Mouse (Mus musculus): ENCODE results near the gene Mfrp. TPM values are rescaled to one million over a fixed set of nuclear protein-coding genes. Genes with fewer than 3 reads are reported as not detected.

The Mfrp gene
- 0.09 and 0.11 TPM in 2 replicates for polyA plus RNA-seq (2014; fragmentation: Nextera tagmentation; extraction: Ambion mirVana)

GRCm38 (mm10) chr9:44101490-44101889, at the start of gene Mfrp:
Gene Mfrp (plus strand): TSS chr9:44101729.
- no peaks in the 10 kb centered on the region for H3K9me3 ChIP-seq (ENCODE audit: control insufficient read depth, low read length)
- no peak for ATAC-seq (ENCODE audit: low FRiP score, low TSS enrichment)
- WGBS = 28% methylated on average over 9 of the region's 9 CpGs

GRCm38 (mm10) chr9:44052855-44053254, 48.7 kb upstream of the Mfrp start:
- no peak overlapping the region for H3K9ac ChIP-seq (replicated peaks; ENCODE audit: low read length)
- H3K27me3 ChIP-seq (ENCODE audit: control insufficient read depth, insufficient read depth, low read length) = no peaks in the 10 kb centered on the region
- no peak for ATAC-seq (ENCODE audit: low FRiP score, low TSS enrichment)
- H3K27ac ChIP-seq (replicated peaks; ENCODE audit: low read depth, low read length) = no peak overlapping the region
- no peaks in the 10 kb centered on the region for H3K9me3 ChIP-seq (ENCODE audit: control insufficient read depth, low read length)
- no peaks in the 10 kb centered on the region for H3K36me3 ChIP-seq (ENCODE audit: control insufficient read depth, insufficient read depth, low read length)
- no peak overlapping the region for H3K4me2 ChIP-seq (ENCODE audit: low read length)
- H3K4me3 ChIP-seq (replicated peaks; ENCODE audit: low read depth, low read length) = no peak overlapping the region
- DNase-seq = no peak
- H3K4me1 ChIP-seq (ENCODE audit: control insufficient read depth, insufficient read depth, low read length) = no peaks in the 10 kb centered on the region
- 65% methylated on average over 3 of the region's 3 CpGs for WGBS

More at GRCm38 (mm10) chr9:44101490-44101889, at the start of gene Mfrp:
- H3K27me3 ChIP-seq (ENCODE audit: control insufficient read depth, insufficient read depth, low read length) = no peaks in the 10 kb centered on the region
- no peak for DNase-seq
- H3K9ac ChIP-seq (replicated peaks; ENCODE audit: low read length) = 0 out of 2 replicates have a peak within 1 kb of the TSS, but pooled peaks have one; percentile 12
- no peak within 1 kb of the TSS for H3K4me3 ChIP-seq (replicated peaks; ENCODE audit: low read depth, low read length)
- H3K36me3 ChIP-seq (ENCODE audit: control insufficient read depth, insufficient read depth, low read length) = no peaks in the 10 kb centered on the region; the same call in 1 of the 2 replicates
- H3K4me1 ChIP-seq (ENCODE audit: control insufficient read depth, insufficient read depth, low read length) = 0 out of 2 replicates have a peak, but pooled peaks cover 4% of the 10 kb centered on the region
- H3K27ac ChIP-seq (replicated peaks; ENCODE audit: low read depth, low read length) = no peak within 1 kb of the TSS
- H3K4me2 ChIP-seq (ENCODE audit: low read length) = no peak within 1 kb of the TSS

- ATAC-seq (ENCODE audit: low FRiP score, low TSS enrichment) (no peak), DNase-seq (no peak)
- no peak overlapping the region for H3K9ac ChIP-seq (replicated peaks; ENCODE audit: low read length)
- no peaks in the 10 kb centered on the region for H3K4me1 ChIP-seq (ENCODE audit: control insufficient read depth, insufficient read depth, low read length)
- H3K4me2 ChIP-seq (ENCODE audit: low read length) = no peak overlapping the region
- WGBS = 76% methylated on average over 1 of the region's 1 CpGs
- H3K27me3 ChIP-seq (ENCODE audit: control insufficient read depth, insufficient read depth, low read length) = no peaks in the 10 kb centered on the region
- no peak overlapping the region for H3K27ac ChIP-seq (replicated peaks; ENCODE audit: low read depth, low read length)
- H3K9me3 ChIP-seq (ENCODE audit: control insufficient read depth, low read length) = no peaks in the 10 kb centered on the region
- H3K36me3 ChIP-seq (ENCODE audit: control insufficient read depth, insufficient read depth, low read length) = no peaks in the 10 kb centered on the region
- no peak overlapping the region for H3K4me3 ChIP-seq (replicated peaks; ENCODE audit: low read depth, low read length)
Observed at GRCm38 (mm10) chr9:44053936-44054335, 47.6 kb upstream of the Mfrp start.

- Histone ChIP-seq H3K27ac (replicated peaks; ENCODE audit: low read depth, low read length) (no peak overlapping the region), H3K9ac (replicated peaks; ENCODE audit: low read length) (no peak overlapping the region), H3K4me2 (ENCODE audit: low read length) (no peak overlapping the region), H3K9me3 (ENCODE audit: control insufficient read depth, low read length) (no peaks in the 10 kb centered on the region), H3K4me3 (replicated peaks; ENCODE audit: low read depth, low read length) (no peak overlapping the region), H3K4me1 (ENCODE audit: control insufficient read depth, insufficient read depth, low read length) (no peaks in the 10 kb centered on the region), H3K36me3 (ENCODE audit: control insufficient read depth, insufficient read depth, low read length) (no peaks in the 10 kb centered on the region), H3K27me3 (ENCODE audit: control insufficient read depth, insufficient read depth, low read length) (no peaks in the 10 kb centered on the region)
- ATAC-seq (ENCODE audit: low FRiP score, low TSS enrichment) = no peak
- no peak for DNase-seq
- WGBS = 87% methylated on average over 6 of the region's 6 CpGs
Observed at GRCm38 (mm10) chr9:44058606-44059005, 42.9 kb upstream of the Mfrp start.

- Histone ChIP-seq H3K36me3 (ENCODE audit: control insufficient read depth, insufficient read depth, low read length) (no peaks in the 10 kb centered on the region), H3K9me3 (ENCODE audit: control insufficient read depth, low read length) (no peaks in the 10 kb centered on the region), H3K4me3 (replicated peaks; ENCODE audit: low read depth, low read length) (no peak overlapping the region), H3K27me3 (ENCODE audit: control insufficient read depth, insufficient read depth, low read length) (no peaks in the 10 kb centered on the region; the same call in 1 of the 2 replicates), H3K4me2 (ENCODE audit: low read length) (no peak overlapping the region), H3K4me1 (ENCODE audit: control insufficient read depth, insufficient read depth, low read length) (0 out of 2 replicates have a peak, but pooled peaks cover 4% of the 10 kb centered on the region), H3K27ac (replicated peaks; ENCODE audit: low read depth, low read length) (no peak overlapping the region), H3K9ac (replicated peaks; ENCODE audit: low read length) (no peak overlapping the region)
- DNase-seq (no peak), ATAC-seq (ENCODE audit: low FRiP score, low TSS enrichment) (no peak)
- 38% methylated on average over 1 of the region's 1 CpGs for WGBS
Observed at GRCm38 (mm10) chr9:44065177-44065576, 36.4 kb upstream of the Mfrp start.

- Histone ChIP-seq H3K4me2 (ENCODE audit: low read length) (peak within 1 kb of the TSS; percentile 78), H3K9ac (replicated peaks; ENCODE audit: low read length) (peak within 1 kb of the TSS; percentile 51), H3K27ac (replicated peaks; ENCODE audit: low read depth, low read length) (no peak within 1 kb of the TSS), H3K4me3 (replicated peaks; ENCODE audit: low read depth, low read length) (peak within 1 kb of the TSS; percentile 47), H3K36me3 (ENCODE audit: control insufficient read depth, insufficient read depth, low read length) (no peaks in the 10 kb centered on the region), H3K27me3 (ENCODE audit: control insufficient read depth, insufficient read depth, low read length) (no peaks in the 10 kb centered on the region; the same call in 1 of the 2 replicates), H3K9me3 (ENCODE audit: control insufficient read depth, low read length) (no peaks in the 10 kb centered on the region), H3K4me1 (ENCODE audit: control insufficient read depth, insufficient read depth, low read length) (peaks cover 8% of the 10 kb centered on the region; the same call in 1 of the 2 replicates)
- WGBS = under 1% methylated on average over 38 of the region's 38 CpGs
- ATAC-seq (ENCODE audit: low FRiP score, low TSS enrichment) = peak; percentile 97
- DNase-seq = peak; percentile 99
Observed at GRCm38 (mm10) chr9:44066785-44067225, 34.7 kb upstream of the Mfrp start, which contains the start of gene Usp2. Gene Usp2 (plus strand): TSS chr9:44067021.

- WGBS = 10% methylated on average over 15 of the region's 15 CpGs
- DNase-seq = no peak
- peak overlapping the region; percentile 51 for H3K9ac ChIP-seq (replicated peaks; ENCODE audit: low read length)
Observed at GRCm38 (mm10) chr9:44067241-44067959, 34.1 kb upstream of the Mfrp start.

GRCm38 (mm10) chr9:44067960-44068330, 33.6 kb upstream of the Mfrp start:
- H3K4me1 ChIP-seq (ENCODE audit: control insufficient read depth, insufficient read depth, low read length) = peaks cover 19% of the 10 kb centered on the region
- no peak overlapping the region for H3K9ac ChIP-seq (replicated peaks; ENCODE audit: low read length)
- ATAC-seq (ENCODE audit: low FRiP score, low TSS enrichment) (no peak), DNase-seq (no peak)
- H3K36me3 ChIP-seq (ENCODE audit: control insufficient read depth, insufficient read depth, low read length) = no peaks in the 10 kb centered on the region
- no peaks in the 10 kb centered on the region for H3K9me3 ChIP-seq (ENCODE audit: control insufficient read depth, low read length)
- H3K4me3 ChIP-seq (replicated peaks; ENCODE audit: low read depth, low read length) = no peak overlapping the region
- no peaks in the 10 kb centered on the region; the same call in 1 of the 2 replicates for H3K27me3 ChIP-seq (ENCODE audit: control insufficient read depth, insufficient read depth, low read length)
- H3K27ac ChIP-seq (replicated peaks; ENCODE audit: low read depth, low read length) = no peak overlapping the region
- 85% methylated on average over 6 of the region's 6 CpGs for WGBS
- H3K4me2 ChIP-seq (ENCODE audit: low read length) = no peak overlapping the region

More at GRCm38 (mm10) chr9:44067241-44067959, 34.1 kb upstream of the Mfrp start:
- no peaks in the 10 kb centered on the region for H3K36me3 ChIP-seq (ENCODE audit: control insufficient read depth, insufficient read depth, low read length)
- peak; percentile 43 for ATAC-seq (ENCODE audit: low FRiP score, low TSS enrichment)
- no peak overlapping the region for H3K27ac ChIP-seq (replicated peaks; ENCODE audit: low read depth, low read length)
- H3K27me3 ChIP-seq (ENCODE audit: control insufficient read depth, insufficient read depth, low read length) = no peaks in the 10 kb centered on the region; the same call in 1 of the 2 replicates
- H3K4me1 ChIP-seq (ENCODE audit: control insufficient read depth, insufficient read depth, low read length) = peaks cover 13% of the 10 kb centered on the region
- H3K4me3 ChIP-seq (replicated peaks; ENCODE audit: low read depth, low read length) = peak overlapping the region; percentile 47
- peak overlapping the region; percentile 78 for H3K4me2 ChIP-seq (ENCODE audit: low read length)
- no peaks in the 10 kb centered on the region for H3K9me3 ChIP-seq (ENCODE audit: control insufficient read depth, low read length)

- no peak overlapping the region for H3K4me2 ChIP-seq (ENCODE audit: low read length)
- no peak overlapping the region for H3K4me3 ChIP-seq (replicated peaks; ENCODE audit: low read depth, low read length)
- no peak for DNase-seq
- no peak overlapping the region for H3K9ac ChIP-seq (replicated peaks; ENCODE audit: low read length)
- no peaks in the 10 kb centered on the region for H3K36me3 ChIP-seq (ENCODE audit: control insufficient read depth, insufficient read depth, low read length)
- 31% methylated on average over 7 of the region's 7 CpGs for WGBS
- peaks cover 24% of the 10 kb centered on the region for H3K4me1 ChIP-seq (ENCODE audit: control insufficient read depth, insufficient read depth, low read length)
- no peaks in the 10 kb centered on the region; the same call in 1 of the 2 replicates for H3K27me3 ChIP-seq (ENCODE audit: control insufficient read depth, insufficient read depth, low read length)
- H3K27ac ChIP-seq (replicated peaks; ENCODE audit: low read depth, low read length) = no peak overlapping the region
- no peaks in the 10 kb centered on the region for H3K9me3 ChIP-seq (ENCODE audit: control insufficient read depth, low read length)
- no peak for ATAC-seq (ENCODE audit: low FRiP score, low TSS enrichment)
Observed at GRCm38 (mm10) chr9:44069252-44069651, 32.3 kb upstream of the Mfrp start.

Measured in midbrain, embryonic 14.5 days (tissue).